28 mouse cellular contexts compared by ENCODE assay signal in the genomic region with DNA sequence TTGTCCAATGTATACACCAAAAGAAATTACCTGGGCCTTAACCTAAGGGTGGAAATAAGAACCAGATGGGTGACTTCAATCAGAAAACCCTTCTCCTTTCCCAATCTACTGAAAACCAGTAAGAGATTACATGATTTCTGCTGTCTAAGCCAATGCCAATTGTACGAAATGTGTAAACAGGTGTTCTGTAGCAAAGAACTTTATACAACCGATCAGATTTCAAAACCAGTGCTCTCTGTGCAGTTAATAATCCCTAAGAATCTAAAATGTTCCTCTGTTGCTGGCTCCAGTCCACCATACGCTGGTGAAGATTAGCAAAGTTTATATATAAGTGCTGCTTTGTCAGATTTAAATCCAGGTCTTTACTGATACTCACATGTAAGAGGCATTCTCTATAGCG.
"Had no signal": no experiment of that assay in that cellular context is flagged by ENCODE, and none has a peak within 500 bp of the region (broad histone marks: within the 10 kb centered on the region; RNA-seq: fewer than 3 reads in every experiment).

No protein-coding gene starts in this region.

- H3K36me3 ChIP-seq: heart, embryonic 13.5 days; heart, embryonic 15.5 days; hindbrain, embryonic 13.5 days; hindbrain, embryonic 15.5 days; kidney, embryonic 15.5 days; limb, embryonic 13.5 days; limb, embryonic 15.5 days; liver, embryonic 13.5 days had no signal

- H3K27ac ChIP-seq: gastrocnemius, adult 2 months; heart, adult 2 months; heart, embryonic 13.5 days; heart, embryonic 15.5 days; hindbrain, embryonic 13.5 days; hindbrain, embryonic 15.5 days; hindbrain, postnatal 0 days; kidney, embryonic 15.5 days; kidney, postnatal 0 days; limb, embryonic 13.5 days; limb, embryonic 15.5 days; liver, embryonic 13.5 days had no signal

- H3K27me3 ChIP-seq: heart, embryonic 13.5 days; heart, embryonic 15.5 days; hindbrain, embryonic 13.5 days; hindbrain, embryonic 15.5 days; kidney, embryonic 15.5 days; limb, embryonic 13.5 days; limb, embryonic 15.5 days; liver, embryonic 13.5 days had no signal

- H3K9ac ChIP-seq: heart, embryonic 13.5 days; heart, embryonic 15.5 days; hindbrain, embryonic 13.5 days; hindbrain, embryonic 15.5 days; kidney, embryonic 15.5 days; limb, embryonic 13.5 days; limb, embryonic 15.5 days; liver, embryonic 13.5 days had no signal

- H3K4me1 ChIP-seq: hindbrain, embryonic 15.5 days; limb, embryonic 15.5 days had no signal

- DNase-seq: gastrocnemius, adult 2 months; gastrocnemius, postnatal 10 days; gastrocnemius, postnatal 25 days; heart, adult 11 months; heart, adult 2 months; heart, postnatal 14 days; heart, postnatal 36 days; kidney, adult 11 months; kidney, adult 2 months; kidney, adult 9 months; kidney, postnatal 14 days; kidney, postnatal 36 days; layer of hippocampus, adult 9-11 months; layer of hippocampus, postnatal 36 days; left cerebral cortex, postnatal 4 days; liver, embryonic 13.5 days had no signal

- H3K9me3 ChIP-seq: heart, embryonic 13.5 days; heart, embryonic 15.5 days; hindbrain, embryonic 13.5 days; hindbrain, embryonic 15.5 days; kidney, embryonic 15.5 days; limb, embryonic 13.5 days; limb, embryonic 15.5 days; liver, embryonic 13.5 days had no signal

- H3K4me2 ChIP-seq: heart, embryonic 11.5 days; heart, embryonic 13.5 days; heart, embryonic 15.5 days; hindbrain, embryonic 13.5 days; hindbrain, embryonic 15.5 days; kidney, embryonic 15.5 days; limb, embryonic 13.5 days; limb, embryonic 15.5 days; liver, embryonic 11.5 days; liver, embryonic 13.5 days had no signal

- H3K4me3 ChIP-seq: gastrocnemius, adult 2 months; heart, adult 2 months; heart, embryonic 13.5 days; heart, embryonic 15.5 days; hindbrain, embryonic 13.5 days; hindbrain, embryonic 15.5 days; kidney, embryonic 15.5 days; limb, embryonic 13.5 days; limb, embryonic 15.5 days; liver, embryonic 13.5 days had no signal

- ATAC-seq: hindbrain, postnatal 0 days; intestine, embryonic 16.5 days had no signal
